Mouse (Mus musculus) adrenal gland, postnatal 25 days (tissue): Measurements from ENCODE around the gene Artn. TPM values are rescaled to one million over a fixed set of nuclear protein-coding genes. Genes with fewer than 3 reads are reported as not detected.

ENCODE experiments used
- DNase-seq: peaks from one replicate; pipeline ENCODE4 v3.0.0; 2021; ENCODE audit warnings: mixed read lengths
- long read RNA-seq: library from polyadenylated mRNA; stranded (forward); transcript quantifications from one replicate; pipeline ENCODE4 v2.0.0, GENCODE M21; 2021
- total RNA-seq: library from RNA; stranded (reverse); gene quantifications from 2 replicates; pipeline ENCODE4 v1.2.3, GENCODE M21; 2021

Gene Artn
- total RNA-seq, result 0.33 TPM in 1 of 2 replicates, not detected in the other
- long read RNA-seq, result 0 reads

- DNase-seq, result peak; percentile 27
Observed at GRCm38 (mm10) chr4:117929391-117929881, at the start of gene Artn. Gene Artn (minus strand): TSS chr4:117929763.

GRCm38 (mm10) chr4:117979181-117979580, 49.6 kb upstream of the Artn start:
- DNase-seq, result no peak

- DNase-seq, result no peak
Observed at GRCm38 (mm10) chr4:117978282-117978681, 48.7 kb upstream of the Artn start.

GRCm38 (mm10) chr4:117977841-117978240, 48.3 kb upstream of the Artn start:
- no peak for DNase-seq

GRCm38 (mm10) chr4:117977371-117977770, 47.8 kb upstream of the Artn start:
- no peak for DNase-seq

GRCm38 (mm10) chr4:117975820-117976219, 46.3 kb upstream of the Artn start:
- DNase-seq, result no peak

GRCm38 (mm10) chr4:117974719-117975118, 45.2 kb upstream of the Artn start:
- no peak for DNase-seq

- no peak for DNase-seq
Observed at GRCm38 (mm10) chr4:117972999-117973398, 43.4 kb upstream of the Artn start.

GRCm38 (mm10) chr4:117964346-117965025, 34.9 kb upstream of the Artn start:
- no peak for DNase-seq

GRCm38 (mm10) chr4:117957492-117957891, 27.9 kb upstream of the Artn start:
- no peak for DNase-seq

- no peak for DNase-seq
Observed at GRCm38 (mm10) chr4:117947493-117947892, 17.9 kb upstream of the Artn start.

- peak; percentile 60 for DNase-seq
Observed at GRCm38 (mm10) chr4:117946639-117947305, 17.2 kb upstream of the Artn start.

GRCm38 (mm10) chr4:117943317-117943716, 13.8 kb upstream of the Artn start:
- DNase-seq, result no peak

GRCm38 (mm10) chr4:117936964-117937363, 7.4 kb upstream of the Artn start:
- no peak for DNase-seq

GRCm38 (mm10) chr4:117934081-117934480, 4.5 kb upstream of the Artn start:
- DNase-seq, result no peak

GRCm38 (mm10) chr4:117933248-117933647, 3.7 kb upstream of the Artn start:
- DNase-seq, result no peak

GRCm38 (mm10) chr4:117928699-117929241, 793 bp downstream of the Artn start:
- DNase-seq, result peak; percentile 55

- DNase-seq, result no peak
Observed at GRCm38 (mm10) chr4:117928234-117928633, 1.3 kb downstream of the Artn start.

GRCm38 (mm10) chr4:117926545-117927482, 2.7 kb downstream of the Artn start:
- peak; percentile 42 for DNase-seq

GRCm38 (mm10) chr4:117924916-117925315, 4.6 kb downstream of the Artn start:
- no peak for DNase-seq

GRCm38 (mm10) chr4:117923450-117923849, 6.1 kb downstream of the Artn start:
- DNase-seq, result no peak

GRCm38 (mm10) chr4:117921358-117921757, 8.2 kb downstream of the Artn start:
- no peak for DNase-seq
